Comparison of ENCODE assay signal across 15 mouse cellular contexts in genomic region chr11:120455413-120455812, GRCm38 (mm10). TPM values are rescaled to one million over a fixed set of nuclear protein-coding genes. Genes with fewer than 3 reads are reported as not detected.
"Had no signal": no experiment of that assay in that cellular context is flagged by ENCODE, and none has a peak within 500 bp of the region (broad histone marks: within the 10 kb centered on the region; RNA-seq: fewer than 3 reads in every experiment).

No protein-coding gene starts in this region.

- H3K9me3 ChIP-seq: kidney, embryonic 15.5 days; limb, embryonic 13.5 days; midbrain, embryonic 13.5 days had no signal

- DNase-seq: kidney, adult 2 months; kidney, postnatal 14 days; left cerebral cortex, postnatal 4 days; lung, adult 18-20 months; right cerebral cortex, postnatal 14 days; thymus, postnatal 36 days had no signal

- ATAC-seq: midbrain, embryonic 13.5 days had no signal

- H3K27ac ChIP-seq: kidney, embryonic 15.5 days; limb, embryonic 13.5 days; midbrain, embryonic 13.5 days had no signal

- H3K4me2 ChIP-seq: kidney, embryonic 15.5 days; limb, embryonic 13.5 days; midbrain, embryonic 13.5 days had no signal

- H3K27me3 ChIP-seq: kidney, embryonic 15.5 days; limb, embryonic 13.5 days; midbrain, embryonic 13.5 days had no signal

- H3K4me3 ChIP-seq: kidney, embryonic 15.5 days; limb, embryonic 13.5 days; midbrain, embryonic 13.5 days had no signal

- H3K9ac ChIP-seq: kidney, embryonic 15.5 days; limb, embryonic 13.5 days; midbrain, embryonic 13.5 days had no signal

RNA-seq across cellular contexts. Expression of gene Pde6g, which starts 2.1 kb away (rescaled TPM):
- total RNA-seq: midbrain, postnatal 0 days had no signal
- polyA plus RNA-seq: thymus, postnatal 0 days had no signal

RNA-seq across cellular contexts. Expression of gene Tspan10, which starts 13.0 kb away (rescaled TPM):
- total RNA-seq: left cerebral cortex, postnatal 10 days had no signal
- polyA plus RNA-seq: kidney, embryonic 15.5 days; limb, embryonic 13.5 days; lung, embryonic 16.5 days; midbrain, embryonic 13.5 days; midbrain, postnatal 0 days; neural tube, embryonic 14.5 days; stomach, embryonic 16.5 days had no signal
